Mouse (Mus musculus) liver, embryonic 16.5 days (tissue): ENCODE data around the gene Mug1. TPM values are rescaled to one million over a fixed set of nuclear protein-coding genes. Genes with fewer than 3 reads are reported as not detected.
"Not testable (repeated sequence)": the region's sequence is repeated elsewhere in the genome, so short reads cannot be mapped to it uniquely, and the experiment has no call there.

Experiments
- ATAC-seq: fragments of 200-750 bp; cut with Nextera tagmentation; 2 replicates; pipeline ENCODE4 v1.8.0; 2017; ENCODE audit warnings: low read depth, mild to moderate bottlenecking, moderate number of reproducible peaks, moderate library complexity
- H3K27ac ChIP-seq: fragments of 300-500 bp; sonication (generic); 2 replicates; pipeline ENCODE4 v1.5.1; 2014; ENCODE audit warnings: mild to moderate bottlenecking, low read length
- H3K27me3 ChIP-seq: fragments of 300-500 bp; sonication (generic); 2 replicates; pipeline ENCODE4 v1.6.1; 2014; ENCODE audit warnings: low read depth, low read length, mixed read lengths; ENCODE audit not compliant: control insufficient read depth, insufficient read depth
- H3K36me3 ChIP-seq: fragments of 300-500 bp; sonication (generic); 2 replicates; pipeline ENCODE4 v1.6.1; 2014; ENCODE audit warnings: mild to moderate bottlenecking; ENCODE audit not compliant: control insufficient read depth, insufficient read depth
- H3K4me1 ChIP-seq: fragments of 300-500 bp; sonication (generic); 2 replicates; pipeline ENCODE4 v1.6.1; 2014; ENCODE audit warnings: low read depth, low read length, mixed read lengths; ENCODE audit not compliant: control insufficient read depth
- H3K4me2 ChIP-seq: fragments of 300-500 bp; sonication (generic); 2 replicates; pipeline ENCODE4 v1.6.1; 2014; ENCODE audit warnings: low read depth, low read length, mixed read lengths
- H3K4me3 ChIP-seq: fragments of 300-500 bp; sonication (generic); 2 replicates; pipeline ENCODE4 v1.5.1; 2014; ENCODE audit warnings: low read depth, mild to moderate bottlenecking, low read length
- H3K9ac ChIP-seq: fragments of 300-500 bp; sonication (generic); 2 replicates; pipeline ENCODE4 v1.6.1; 2014; ENCODE audit warnings: low read depth, low read length
- H3K9me3 ChIP-seq: fragments of 300-500 bp; sonication (generic); replicated peaks from 2 replicates; pipeline ENCODE4 v1.6.1; 2016; ENCODE audit warnings: low read length; ENCODE audit not compliant: control insufficient read depth
- WGBS: fragments of 180-500 bp; shearing (Covaris S2); extraction: QIAGEN DNeasy Blood & Tissue Kit; methylation state at CpG from one replicate; pipeline ENCODE4 v1.1.7; 2014; ENCODE audit not compliant: insufficient replicate concordance; 5-methylcytosine and 5-hydroxymethylcytosine counted together
- polyA plus RNA-seq: library from polyadenylated mRNA; unstranded; fragments of >200 nt; fragmentation: Nextera tagmentation; extraction: Ambion mirVana; gene quantifications from 2 replicates; pipeline ENCODE4 v1.2.1, GENCODE M21; 2015

Mug1 gene
- polyA plus RNA-seq = not detected in 2 replicates

GRCm38 (mm10) chr6:121838271-121838670, at the start of gene Mug1:
Gene Mug1, plus strand, starts transcription at chr6:121838541.
- ATAC-seq, H3K4me1 ChIP-seq, H3K4me2 ChIP-seq, H3K27ac ChIP-seq, H3K4me3 ChIP-seq, H3K9me3 ChIP-seq, H3K36me3 ChIP-seq, H3K27me3 ChIP-seq, H3K9ac ChIP-seq: not testable (repeated sequence)
- WGBS = 53% methylated on average over 4 of the region's 4 CpGs

DNA sequence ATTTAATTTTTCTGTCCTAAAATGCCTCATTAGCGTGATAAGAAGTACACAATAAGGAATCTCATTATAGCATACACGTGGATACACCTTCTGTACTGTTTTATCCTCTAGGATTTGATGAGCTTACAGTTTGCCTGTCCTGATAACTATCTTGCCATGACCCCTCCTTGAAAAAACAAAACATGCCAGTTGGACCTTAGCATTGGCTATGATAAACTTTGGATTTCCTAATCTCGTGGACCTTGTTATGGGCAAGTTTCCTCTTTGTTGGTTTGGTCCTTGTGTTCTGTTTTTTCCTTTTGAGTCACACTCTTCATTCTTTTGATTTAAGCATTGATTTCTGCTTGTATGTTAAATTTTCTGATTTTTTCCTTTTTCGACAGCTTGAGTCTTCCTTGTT, 10.3 kb upstream of the Mug1 start:
- H3K4me3 ChIP-seq = no peak overlapping the region
- no peak for ATAC-seq
- no peak overlapping the region for H3K4me2 ChIP-seq
- no peak overlapping the region for H3K27ac ChIP-seq
- H3K9me3 ChIP-seq = no peaks in the 10 kb centered on the region
- no peaks in the 10 kb centered on the region for H3K36me3 ChIP-seq
- 51% methylated on average over 4 of the region's 4 CpGs for WGBS
- H3K27me3 ChIP-seq = no peaks in the 10 kb centered on the region
- no peaks in the 10 kb centered on the region for H3K4me1 ChIP-seq
- no peak overlapping the region for H3K9ac ChIP-seq

GRCm38 (mm10) chr6:121836361-121836760, 2.0 kb upstream of the Mug1 start:
- no peaks in the 10 kb centered on the region for H3K27me3 ChIP-seq
- no peak overlapping the region for H3K4me3 ChIP-seq
- H3K36me3 ChIP-seq = no peaks in the 10 kb centered on the region
- no peak for ATAC-seq
- no peaks in the 10 kb centered on the region for H3K9me3 ChIP-seq
- no peaks in the 10 kb centered on the region for H3K4me1 ChIP-seq
- no peak overlapping the region for H3K27ac ChIP-seq
- 63% methylated on average over 1 of the region's 1 CpGs for WGBS
- no peak overlapping the region for H3K4me2 ChIP-seq
- H3K9ac ChIP-seq = no peak overlapping the region

DNA sequence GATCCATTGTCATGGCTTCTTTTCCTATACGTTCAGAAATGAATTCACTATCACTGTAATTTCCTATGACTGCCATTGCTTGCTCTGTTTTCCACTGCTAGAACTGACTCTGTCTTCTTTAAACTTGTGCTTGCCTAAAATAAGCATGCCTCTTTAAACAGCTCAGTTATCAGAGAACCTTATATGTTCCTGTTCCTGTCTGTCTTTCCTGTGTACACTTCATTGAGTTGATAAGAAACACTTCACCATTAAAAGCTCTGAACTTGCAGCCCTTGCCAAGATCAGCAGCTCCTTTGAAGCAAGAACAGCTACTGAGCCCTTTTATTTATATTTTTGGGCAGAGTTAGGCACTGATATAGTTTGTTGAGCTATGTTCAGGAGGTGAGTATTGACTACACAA, 10.0 kb downstream of the Mug1 start:
- Histone ChIP-seq H3K4me1 (no peaks in the 10 kb centered on the region), H3K4me3 (no peak overlapping the region), H3K4me2 (no peak overlapping the region), H3K27ac (no peak overlapping the region), H3K27me3 (no peaks in the 10 kb centered on the region), H3K36me3 (no peaks in the 10 kb centered on the region), H3K9ac (no peak overlapping the region), H3K9me3 (no peaks in the 10 kb centered on the region)
- ATAC-seq = no peak
- 20% methylated on average over 1 of the region's 1 CpGs for WGBS

Other genes starting within 250 kb of the Mug1 start
- gene A2m, start 203.2 kb upstream of the Mug1 start, polyA plus RNA-seq = 156 and 169 TPM in 2 replicates
- gene Gm7298, start 105.6 kb upstream of the Mug1 start, polyA plus RNA-seq = not detected in 2 replicates
- gene Mug2, start 168.2 kb downstream of the Mug1 start, polyA plus RNA-seq = not detected in 2 replicates